Mouse (Mus musculus): ENCODE data around the gene Ddx3x. TPM values are rescaled to one million over a fixed set of nuclear protein-coding genes. Genes with fewer than 3 reads are reported as not detected.
A peak's percentile ranks its signal among the peaks of the same experiment; 100 is the strongest.

Ddx3x gene
- polyA plus RNA-seq, 1 experiment from 2014 or later: 115 TPM

GRCm38 (mm10) chrX:13241426-13242319 is 39.1 kb upstream of the Ddx3x start:
- Histone ChIP-seq H3K4me2 (ENCODE audit: low read depth, low read length) (peak overlapping the region; percentile 61), H3K9ac (ENCODE audit: low read length) (peak overlapping the region; percentile 71), H3K4me3 (ENCODE audit: low read length) (peak overlapping the region; percentile 46), H3K36me3 (ENCODE audit: control insufficient read depth, insufficient read depth, low read length) (no peaks in the 10 kb centered on the region), H3K9me3 (ENCODE audit: control insufficient read depth, low read length) (no peaks in the 10 kb centered on the region), H3K27me3 (ENCODE audit: control insufficient read depth, insufficient read depth, low read depth, low read length) (peaks cover 5% of the 10 kb centered on the region), H3K27ac (ENCODE audit: low read length) (peak overlapping the region; percentile 98), H3K4me1 (replicated peaks; ENCODE audit: control insufficient read depth, insufficient read depth, low read length) (peaks cover 6% of the 10 kb centered on the region; the same call in 1 of the 2 replicates)
- no peak for ATAC-seq (ENCODE audit: low read depth)
- 10% methylated on average over 21 of the region's 21 CpGs for WGBS

- peak overlapping the region; percentile 61 for H3K4me2 ChIP-seq (ENCODE audit: low read depth, low read length)
- ATAC-seq (ENCODE audit: low read depth): peak; percentile 98
- H3K9me3 ChIP-seq (ENCODE audit: control insufficient read depth, low read length): no peaks in the 10 kb centered on the region
- H3K4me3 ChIP-seq (ENCODE audit: low read length): peak overlapping the region; percentile 46
- 8% methylated on average over 24 of the region's 24 CpGs for WGBS
- peak overlapping the region; percentile 98 for H3K27ac ChIP-seq (ENCODE audit: low read length)
- peaks cover 5% of the 10 kb centered on the region for H3K27me3 ChIP-seq (ENCODE audit: control insufficient read depth, insufficient read depth, low read depth, low read length)
- H3K9ac ChIP-seq (ENCODE audit: low read length): peak overlapping the region; percentile 71
- H3K36me3 ChIP-seq (ENCODE audit: control insufficient read depth, insufficient read depth, low read length): no peaks in the 10 kb centered on the region
- peaks cover 6% of the 10 kb centered on the region; the same call in 1 of the 2 replicates for H3K4me1 ChIP-seq (replicated peaks; ENCODE audit: control insufficient read depth, insufficient read depth, low read length)
Measured at GRCm38 (mm10) chrX:13242320-13243096, 38.3 kb upstream of the Ddx3x start.

GRCm38 (mm10) chrX:13243133-13244123 is 37.3 kb upstream of the Ddx3x start:
- Histone ChIP-seq H3K9ac (ENCODE audit: low read length) (peak overlapping the region; percentile 70), H3K4me2 (ENCODE audit: low read depth, low read length) (peak overlapping the region; percentile 53), H3K4me1 (replicated peaks; ENCODE audit: control insufficient read depth, insufficient read depth, low read length) (peaks cover 6% of the 10 kb centered on the region; the same call in 1 of the 2 replicates), H3K27me3 (ENCODE audit: control insufficient read depth, insufficient read depth, low read depth, low read length) (peaks cover 2% of the 10 kb centered on the region), H3K9me3 (ENCODE audit: control insufficient read depth, low read length) (no peaks in the 10 kb centered on the region), H3K36me3 (ENCODE audit: control insufficient read depth, insufficient read depth, low read length) (no peaks in the 10 kb centered on the region), H3K27ac (ENCODE audit: low read length) (peak overlapping the region; percentile 98), H3K4me3 (ENCODE audit: low read length) (peak overlapping the region; percentile 46)
- ATAC-seq (ENCODE audit: low read depth): peak; percentile 59
- 24% methylated on average over 15 of the region's 15 CpGs for WGBS

- peaks cover 6% of the 10 kb centered on the region; the same call in 1 of the 2 replicates for H3K4me1 ChIP-seq (replicated peaks; ENCODE audit: control insufficient read depth, insufficient read depth, low read length)
- H3K4me3 ChIP-seq (ENCODE audit: low read length): no peak overlapping the region
- no peaks in the 10 kb centered on the region for H3K9me3 ChIP-seq (ENCODE audit: control insufficient read depth, low read length)
- no peaks in the 10 kb centered on the region; the same call in 1 of the 2 replicates for H3K27me3 ChIP-seq (ENCODE audit: control insufficient read depth, insufficient read depth, low read depth, low read length)
- H3K4me2 ChIP-seq (ENCODE audit: low read depth, low read length): no peak overlapping the region
- H3K36me3 ChIP-seq (ENCODE audit: control insufficient read depth, insufficient read depth, low read length): no peaks in the 10 kb centered on the region
- no peak for ATAC-seq (ENCODE audit: low read depth)
- H3K27ac ChIP-seq (ENCODE audit: low read length): peak overlapping the region; percentile 27; the same call in 1 of the 2 replicates
- H3K9ac ChIP-seq (ENCODE audit: low read length): no peak overlapping the region
Measured at GRCm38 (mm10) chrX:13244588-13244987, 36.2 kb upstream of the Ddx3x start.

- Histone ChIP-seq H3K9ac (ENCODE audit: low read length) (no peak overlapping the region), H3K4me3 (ENCODE audit: low read length) (no peak overlapping the region), H3K4me1 (replicated peaks; ENCODE audit: control insufficient read depth, insufficient read depth, low read length) (peaks cover 6% of the 10 kb centered on the region; the same call in 1 of the 2 replicates), H3K9me3 (ENCODE audit: control insufficient read depth, low read length) (no peaks in the 10 kb centered on the region), H3K27me3 (ENCODE audit: control insufficient read depth, insufficient read depth, low read depth, low read length) (no peaks in the 10 kb centered on the region; the same call in 1 of the 2 replicates), H3K4me2 (ENCODE audit: low read depth, low read length) (no peak overlapping the region), H3K27ac (ENCODE audit: low read length) (no peak overlapping the region), H3K36me3 (ENCODE audit: control insufficient read depth, insufficient read depth, low read length) (no peaks in the 10 kb centered on the region)
- ATAC-seq (ENCODE audit: low read depth): no peak
- WGBS: 42% methylated on average over 3 of the region's 3 CpGs
Measured at GRCm38 (mm10) chrX:13245027-13245426, 35.7 kb upstream of the Ddx3x start.

- Histone ChIP-seq H3K4me3 (ENCODE audit: low read length) (no peak overlapping the region), H3K4me1 (replicated peaks; ENCODE audit: control insufficient read depth, insufficient read depth, low read length) (no peaks in the 10 kb centered on the region), H3K36me3 (ENCODE audit: control insufficient read depth, insufficient read depth, low read length) (no peaks in the 10 kb centered on the region), H3K27me3 (ENCODE audit: control insufficient read depth, insufficient read depth, low read depth, low read length) (no peaks in the 10 kb centered on the region; the same call in 1 of the 2 replicates), H3K9ac (ENCODE audit: low read length) (no peak overlapping the region), H3K4me2 (ENCODE audit: low read depth, low read length) (no peak overlapping the region), H3K9me3 (ENCODE audit: control insufficient read depth, low read length) (no peaks in the 10 kb centered on the region), H3K27ac (ENCODE audit: low read length) (no peak overlapping the region)
- WGBS: 64% methylated on average over 4 of the region's 4 CpGs
- no peak for ATAC-seq (ENCODE audit: low read depth)
Measured at GRCm38 (mm10) chrX:13251683-13252082, 29.1 kb upstream of the Ddx3x start.

GRCm38 (mm10) chrX:13254273-13254672 is 26.5 kb upstream of the Ddx3x start:
- H3K4me2 ChIP-seq (ENCODE audit: low read depth, low read length): no peak overlapping the region
- WGBS: 58% methylated on average over 3 of the region's 3 CpGs
- ATAC-seq (ENCODE audit: low read depth): no peak

GRCm38 (mm10) chrX:13263356-13263755 is 17.4 kb upstream of the Ddx3x start:
- Histone ChIP-seq H3K27me3 (ENCODE audit: control insufficient read depth, insufficient read depth, low read depth, low read length) (no peaks in the 10 kb centered on the region), H3K4me3 (ENCODE audit: low read length) (no peak overlapping the region), H3K27ac (ENCODE audit: low read length) (no peak overlapping the region), H3K9me3 (ENCODE audit: control insufficient read depth, low read length) (no peaks in the 10 kb centered on the region), H3K4me2 (ENCODE audit: low read depth, low read length) (no peak overlapping the region), H3K4me1 (replicated peaks; ENCODE audit: control insufficient read depth, insufficient read depth, low read length) (no peaks in the 10 kb centered on the region), H3K9ac (ENCODE audit: low read length) (no peak overlapping the region), H3K36me3 (ENCODE audit: control insufficient read depth, insufficient read depth, low read length) (no peaks in the 10 kb centered on the region)
- ATAC-seq (ENCODE audit: low read depth): no peak
- WGBS: 39% methylated on average over 3 of the region's 3 CpGs

More at GRCm38 (mm10) chrX:13254273-13254672, 26.5 kb upstream of the Ddx3x start:
- Histone ChIP-seq H3K27ac (ENCODE audit: low read length) (no peak overlapping the region), H3K27me3 (ENCODE audit: control insufficient read depth, insufficient read depth, low read depth, low read length) (no peaks in the 10 kb centered on the region; the same call in 1 of the 2 replicates), H3K4me3 (ENCODE audit: low read length) (no peak overlapping the region), H3K9ac (ENCODE audit: low read length) (no peak overlapping the region), H3K4me1 (replicated peaks; ENCODE audit: control insufficient read depth, insufficient read depth, low read length) (no peaks in the 10 kb centered on the region), H3K9me3 (ENCODE audit: control insufficient read depth, low read length) (no peaks in the 10 kb centered on the region), H3K36me3 (ENCODE audit: control insufficient read depth, insufficient read depth, low read length) (no peaks in the 10 kb centered on the region)

All from lung, embryonic 16.5 days (tissue).